Mouse (Mus musculus) CH12.LX (cell line): Measurements from ENCODE around the gene Txk. TPM values are rescaled to one million over a fixed set of nuclear protein-coding genes. Genes with fewer than 3 reads are reported as not detected.

Experiments
- DNase-seq: peaks from one replicate; pipeline ENCODE4 v3.0.0-alpha.2; 2013; ENCODE audit errors: extremely low read depth
- H3K27ac ChIP-seq: 2 replicates; pipeline ENCODE4 v1.5.1; 2012; ENCODE audit warnings: low read depth, mild to moderate bottlenecking, control low read depth, moderate library complexity; ENCODE audit not compliant: insufficient read depth
- H3K27me3 ChIP-seq: replicated peaks from 2 replicates; pipeline ENCODE3; 2012; ENCODE audit warnings: inconsistent platforms
- H3K36me3 ChIP-seq, 2 experiments: replicated peaks in 1 of 2; 2 replicates each; pipeline versions ENCODE3 to v1.6.1; 2012; ENCODE audit warnings: inconsistent platforms in 1 of 2, low read length in 1 of 2, mild to moderate bottlenecking in 1 of 2, mixed read lengths in 1 of 2, moderate library complexity in 1 of 2; ENCODE audit not compliant: control insufficient read depth in 1 of 2, insufficient read depth in 1 of 2
- H3K4me1 ChIP-seq, 2 experiments: 2 replicates each; pipeline ENCODE4 v1.6.1; 2012; ENCODE audit warnings: inconsistent platforms in 1 of 2, moderate library complexity in 1 of 2; ENCODE audit not compliant: insufficient read depth in 2 of 2, control insufficient read depth in 1 of 2
- H3K4me2 ChIP-seq: 2 replicates; pipeline ENCODE4 v1.6.1; 2012; ENCODE audit warnings: low read depth, mild to moderate bottlenecking, control low read depth; ENCODE audit not compliant: poor library complexity, insufficient read depth, severe bottlenecking
- H3K4me3 ChIP-seq, 3 experiments: fragments of 150-350 bp in 1 of 3; sonication (generic) in 1 of 3; replicated peaks in 1 of 3; 2 replicates each; pipeline versions ENCODE3 to v1.5.1; 2011 to 2012; ENCODE audit warnings: low read depth in 2 of 3, low read length in 2 of 3, mild to moderate bottlenecking in 2 of 3, moderate library complexity in 2 of 3, control low read depth in 1 of 3, improper control_type of control experiment in 1 of 3, inconsistent platforms in 1 of 3, mixed read lengths in 1 of 3; ENCODE audit not compliant: poor library complexity in 1 of 3
- H3K79me2 ChIP-seq: replicated peaks from 2 replicates; pipeline ENCODE4 v1.6.1; 2012; ENCODE audit warnings: mild to moderate bottlenecking, moderate library complexity; ENCODE audit not compliant: control insufficient read depth, poor library complexity, insufficient read depth, severe bottlenecking; ENCODE audit errors: extremely low read depth
- H3K9ac ChIP-seq: 2 replicates; pipeline ENCODE4 v1.6.1; 2012; ENCODE audit warnings: low read depth, mild to moderate bottlenecking, control low read depth, moderate library complexity; ENCODE audit not compliant: insufficient read depth
- H3K9me3 ChIP-seq: replicated peaks from 2 replicates; pipeline ENCODE3; 2012; ENCODE audit warnings: low read length, inconsistent platforms, mixed read lengths
- CHD2 ChIP-seq: IDR thresholded peaks from 2 replicates; pipeline ENCODE4 v1.6.1; 2011; ENCODE audit warnings: low read length, improper control_type of control experiment
- GABPA ChIP-seq: IDR thresholded peaks from 2 replicates; pipeline ENCODE4 v1.6.1; 2012; ENCODE audit warnings: low read depth, low read length, improper control_type of control experiment, inconsistent platforms; ENCODE audit not compliant: insufficient replicate concordance
- IRF4 ChIP-seq: IDR thresholded peaks from 2 replicates; pipeline ENCODE4 v1.6.1; 2014; ENCODE audit warnings: low read depth, mild to moderate bottlenecking, inconsistent platforms, low read length, improper control_type of control experiment
- JUN ChIP-seq: IDR thresholded peaks from 2 replicates; pipeline ENCODE4 v1.6.1; 2011; ENCODE audit warnings: low read depth, mild to moderate bottlenecking, low read length, improper control_type of control experiment, moderate library complexity; ENCODE audit not compliant: insufficient read depth
- KAT2A ChIP-seq: IDR thresholded peaks from 2 replicates; pipeline ENCODE4 v1.6.1; 2012; ENCODE audit warnings: low read length, improper control_type of control experiment, inconsistent platforms; ENCODE audit not compliant: insufficient replicate concordance
- MAX ChIP-seq: IDR thresholded peaks from 2 replicates; pipeline ENCODE4 v1.6.1; 2011; ENCODE audit warnings: low read length, improper control_type of control experiment
- MEF2A ChIP-seq: IDR thresholded peaks from 2 replicates; pipeline ENCODE4 v1.6.1; 2014; ENCODE audit warnings: low read depth, mild to moderate bottlenecking, inconsistent platforms, low read length, improper control_type of control experiment, borderline replicate concordance
- NELFE ChIP-seq: IDR thresholded peaks from 2 replicates; pipeline ENCODE4 v1.6.1; 2011; ENCODE audit warnings: low read depth, low read length, improper control_type of control experiment
- NRF1 ChIP-seq: IDR thresholded peaks from 2 replicates; pipeline ENCODE4 v1.6.1; 2014; ENCODE audit warnings: low read depth, mild to moderate bottlenecking, inconsistent platforms, low read length, improper control_type of control experiment, moderate library complexity
- POLR2A ChIP-seq: IDR thresholded peaks from 2 replicates; pipeline ENCODE4 v1.6.1; 2011; ENCODE audit warnings: low read depth, mild to moderate bottlenecking, improper control_type of control experiment, low read length
- POLR2AphosphoS2 ChIP-seq: IDR thresholded peaks from 2 replicates; pipeline ENCODE4 v1.6.1; 2011; ENCODE audit warnings: low read depth, low read length, improper control_type of control experiment
- RCOR1 ChIP-seq: conservative IDR thresholded peaks from 2 replicates; pipeline ENCODE4 v1.6.1; 2012; ENCODE audit warnings: low read depth, mild to moderate bottlenecking, inconsistent platforms, low read length, improper control_type of control experiment
- UBTF ChIP-seq: IDR thresholded peaks from 2 replicates; pipeline ENCODE4 v1.6.1; 2012; ENCODE audit warnings: low read depth, mild to moderate bottlenecking, inconsistent platforms, low read length, improper control_type of control experiment, moderate library complexity
- USF2 ChIP-seq: conservative IDR thresholded peaks from 2 replicates; pipeline ENCODE4 v1.6.1; 2011; ENCODE audit warnings: low read depth, low read length, improper control_type of control experiment
- ZC3H11A ChIP-seq: IDR thresholded peaks from 2 replicates; pipeline ENCODE4 v1.6.1; 2012; ENCODE audit warnings: low read depth, mild to moderate bottlenecking, inconsistent platforms, low read length, improper control_type of control experiment
- ZNF384 ChIP-seq: IDR thresholded peaks from 2 replicates; pipeline ENCODE4 v1.6.1; 2012; ENCODE audit warnings: low read depth, low read length, improper control_type of control experiment, inconsistent platforms
- dilution Hi-C: fragments of 300-500 bp; cut with MboI; formaldehyde crosslinking; loops from 2 replicates; pipeline ENCODE4 v1.14.3; 2020; ENCODE audit warnings: low sequenced_read_pairs; ENCODE audit not compliant: extremely low pct_unique_long_range_greater_than_20kb, extremely low pct_ligation_motif_present
- in situ Hi-C: fragments of 300-500 bp; cut with MboI; formaldehyde crosslinking; loops from 3 replicates; pipeline ENCODE4 v1.14.3; 2019; ENCODE audit warnings: low sequenced_read_pairs, low pct_ligation_motif_present, low pct_unique_long_range_greater_than_20kb, mixed read lengths
- polyA plus RNA-seq: library from polyadenylated mRNA; unstranded; fragments of >175 nt; gene quantifications from 2 replicates; pipeline ENCODE4 v1.2.1, GENCODE M21; 2012; ENCODE audit warnings: low read depth; ENCODE audit not compliant: insufficient read length
- total RNA-seq, 2 experiments: library from RNA; depleted of rRNA; stranded (reverse); fragments of 300-350 nt in 1 of 2; fragments of >200 nt in 1 of 2; gene quantifications; 2 replicates each; pipeline ENCODE4 v1.2.3; 2012 to 2014

Txk gene
- total and polyA plus RNA-seq, 3 experiments = 0.08 to 0.11 TPM; not detected in 1

DNA sequence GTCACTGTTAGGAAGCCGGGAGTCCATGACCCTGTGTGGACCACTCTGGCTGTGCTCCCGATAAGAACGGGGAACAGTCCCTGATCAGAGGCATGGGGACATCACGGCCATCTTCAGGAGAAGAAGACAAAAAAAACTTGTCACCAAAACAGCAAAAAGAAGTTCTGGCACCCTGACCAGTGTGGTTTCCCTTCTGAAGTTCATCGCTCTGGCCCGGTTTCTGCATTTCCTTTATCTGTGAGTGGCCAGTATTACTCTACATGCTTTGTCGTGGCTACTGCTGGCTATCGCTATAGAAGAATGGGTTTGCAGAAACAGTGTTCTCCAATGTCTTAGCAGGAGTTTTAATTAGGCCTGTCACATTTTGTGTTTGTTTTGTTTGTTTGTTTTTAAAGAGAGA, 16.1 kb downstream of the Txk start:
- dilution Hi-C loops = no loop called here
- peaks cover 0 to 8% of the 10 kb centered on the region in 2 experiments; a peak in 1 of 4 replicates for H3K4me1 ChIP-seq

DNA sequence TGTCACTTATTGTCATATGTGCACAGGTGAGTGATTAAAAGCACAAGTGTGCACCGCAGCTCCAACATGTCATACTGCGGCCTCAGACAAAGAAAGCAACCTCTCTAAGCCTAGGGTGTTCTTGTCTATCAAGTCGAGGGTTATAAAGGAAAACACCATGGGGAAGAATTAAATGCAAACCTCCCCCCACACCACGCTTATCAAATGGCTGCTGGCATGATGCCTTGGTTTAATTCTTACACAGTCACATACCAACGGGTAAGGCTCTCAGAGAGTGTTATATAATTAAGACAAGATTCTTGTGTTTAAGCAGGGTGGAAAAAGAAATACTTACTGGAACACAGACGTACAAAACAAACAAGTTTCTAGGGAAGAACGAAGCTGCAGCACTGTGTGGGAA, 16.8 kb downstream of the Txk start:
- Histone ChIP-seq H3K9me3 (no peaks in the 10 kb centered on the region), H3K4me1 (peaks cover 0 to 2% of the 10 kb centered on the region in 2 experiments; a peak in 1 of 4 replicates), H3K79me2 (no peaks in the 10 kb centered on the region), H3K9ac (no peak overlapping the region), H3K27ac (no peak overlapping the region), H3K36me3 (no peaks in the 10 kb centered on the region), H3K4me3 (no peak overlapping the region), H3K4me2 (no peak overlapping the region), H3K27me3 (no peaks in the 10 kb centered on the region)
- no peak for TF ChIP-seq USF2
- no peak for TF ChIP-seq JUN
- no peak for TF ChIP-seq ZC3H11A
- TF ChIP-seq NELFE = no peak
- no peak for TF ChIP-seq POLR2A
- TF ChIP-seq POLR2AphosphoS2 = no peak
- TF ChIP-seq CHD2 = no peak
- TF ChIP-seq IRF4 = no peak
- TF ChIP-seq MAX = no peak
- TF ChIP-seq UBTF = no peak
- no peak for TF ChIP-seq MEF2A
- no peak for TF ChIP-seq GABPA
- no peak for TF ChIP-seq KAT2A
- DNase-seq = no peak
- in situ Hi-C loops (no loop called here), dilution Hi-C loops (no loop called here)

More for the DNA sequence above, 16.1 kb downstream of the Txk start:
- Histone ChIP-seq H3K9ac (no peak overlapping the region), H3K4me3 (no peak overlapping the region), H3K27me3 (no peaks in the 10 kb centered on the region), H3K4me2 (no peak overlapping the region), H3K9me3 (no peaks in the 10 kb centered on the region), H3K27ac (no peak overlapping the region), H3K36me3 (no peaks in the 10 kb centered on the region), H3K79me2 (no peaks in the 10 kb centered on the region)
- DNase-seq = no peak
- in situ Hi-C loops = no loop called here
- TF ChIP-seq RCOR1 (no peak), NRF1 (no peak), GABPA (no peak), ZNF384 (no peak)
